Mouse (Mus musculus) right cerebral cortex, adult 18-20 months (tissue): ENCODE data around the gene Ttc30a2.
A peak's percentile ranks its signal among the peaks of the same experiment; 100 is the strongest.
"Not testable (repeated sequence)": the region's sequence is repeated elsewhere in the genome, so short reads cannot be mapped to it uniquely, and the experiment has no call there.

Source experiments
- DNase-seq: peaks from one replicate; pipeline ENCODE4 v3.0.0; 2022; ENCODE audit warnings: mixed read lengths

The Ttc30a2 gene

GRCm38 (mm10) chr2:75980933-75981439, 3.0 kb upstream of the Ttc30a2 start:
- not testable (repeated sequence) for DNase-seq

DNA sequence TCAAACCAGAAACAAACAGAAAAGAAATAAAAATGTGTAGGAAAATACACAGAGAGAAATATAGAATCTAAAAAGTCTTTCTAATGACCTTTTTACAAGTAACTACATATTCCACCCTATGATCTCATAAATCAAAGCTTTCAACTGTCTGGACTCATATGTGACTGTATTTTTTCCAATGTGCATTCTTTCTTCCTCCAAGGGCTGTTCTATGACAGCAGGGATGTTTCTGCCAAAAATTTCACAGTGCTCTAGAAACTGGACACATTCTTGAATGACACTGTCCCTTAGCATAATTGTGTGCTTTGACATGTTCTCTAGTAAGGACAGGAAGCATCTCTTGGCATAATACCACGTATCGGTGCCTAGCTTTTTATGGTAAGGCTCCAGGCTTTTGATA, 1.9 kb downstream of the Ttc30a2 start:
- DNase-seq, result not testable (repeated sequence)

GRCm38 (mm10) chr2:75974131-75974530, 3.8 kb downstream of the Ttc30a2 start:
- no peak for DNase-seq

DNA sequence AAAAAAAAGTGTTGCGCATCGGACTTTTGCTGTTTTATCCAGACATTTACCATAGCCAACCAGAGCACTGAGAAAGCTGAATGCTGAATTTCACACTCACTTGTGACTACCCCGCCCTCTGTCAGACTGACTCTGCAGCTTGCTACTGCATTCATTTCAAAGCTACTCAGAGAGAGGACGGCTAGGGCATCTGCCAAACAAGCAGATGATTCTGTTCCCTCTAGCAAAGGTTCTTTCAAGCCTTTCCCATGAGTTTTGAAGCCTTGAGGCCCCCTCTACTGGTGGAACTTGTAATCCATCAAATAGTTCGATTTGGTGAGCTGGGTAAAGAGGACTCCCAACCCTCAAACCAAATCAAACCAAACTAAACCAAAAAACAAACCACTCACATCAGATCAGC, 13.0 kb downstream of the Ttc30a2 start:
- DNase-seq, result peak; percentile 78

GRCm38 (mm10) chr2:75964512-75964911, 13.5 kb downstream of the Ttc30a2 start:
- peak; percentile 51 for DNase-seq

GRCm38 (mm10) chr2:75964051-75964450, 13.9 kb downstream of the Ttc30a2 start:
- DNase-seq, result no peak

DNA sequence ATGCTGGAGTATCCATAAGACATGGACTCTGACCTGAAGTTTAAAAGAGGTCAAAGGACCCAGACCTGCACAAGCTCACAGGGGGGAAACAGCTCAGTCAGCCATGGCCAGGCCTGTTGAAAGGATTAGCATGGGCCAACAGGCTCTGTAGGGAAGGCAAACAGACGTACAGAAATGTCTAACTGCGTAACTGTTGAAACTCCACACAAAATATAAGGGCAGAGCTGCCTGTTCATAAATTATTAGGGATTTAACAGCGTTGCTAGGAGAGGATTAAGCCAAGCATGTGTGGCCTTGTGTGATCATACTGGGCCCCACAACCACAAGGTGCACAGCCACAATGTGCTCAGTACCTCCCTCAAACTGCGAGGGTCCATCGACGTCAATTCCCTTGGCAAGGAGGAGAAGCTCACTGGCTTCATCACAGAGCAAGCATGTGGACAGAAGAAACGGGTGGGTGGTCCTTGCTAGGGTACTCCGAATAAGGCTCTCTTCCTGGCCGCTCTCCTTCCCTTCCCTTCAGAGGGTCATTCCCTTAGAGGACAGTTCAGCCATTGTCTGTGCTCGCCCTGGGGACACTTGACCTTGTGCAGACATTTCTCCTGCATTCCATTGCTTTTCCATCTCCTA, 14.6 kb downstream of the Ttc30a2 start:
- no peak for DNase-seq

GRCm38 (mm10) chr2:75960366-75961330, 17.3 kb downstream of the Ttc30a2 start:
- peak; percentile 21 for DNase-seq

- no peak for DNase-seq
These were observed 18.1 kb downstream of the Ttc30a2 start for GRCm38 (mm10) chr2:75959850-75960365.

- no peak for DNase-seq
These were observed 18.7 kb downstream of the Ttc30a2 start for GRCm38 (mm10) chr2:75959183-75959849.

DNA sequence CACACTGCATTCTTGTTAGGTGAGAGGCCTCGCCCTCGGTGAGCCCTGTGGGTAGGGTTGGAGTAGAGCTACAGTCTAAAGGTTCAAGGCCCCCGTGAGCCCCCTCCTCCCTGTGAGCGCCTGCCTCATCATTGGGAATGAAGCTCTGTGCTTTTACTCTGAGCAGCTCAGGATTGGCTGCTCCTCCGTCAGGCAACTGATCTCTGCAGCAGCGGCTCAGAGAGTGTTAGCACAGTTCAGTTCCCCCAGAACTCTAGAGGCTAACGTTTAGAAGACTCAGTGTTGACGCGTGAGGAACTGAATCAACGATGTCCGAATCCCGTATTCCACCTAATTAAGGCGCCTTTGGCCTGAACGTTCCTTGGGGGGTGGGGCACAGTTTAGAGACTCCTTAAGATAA, 22.3 kb downstream of the Ttc30a2 start:
- no peak for DNase-seq

- no peak for DNase-seq
These were observed 24.6 kb downstream of the Ttc30a2 start for GRCm38 (mm10) chr2:75953320-75953719.

- DNase-seq, result no peak
These were observed 27.3 kb downstream of the Ttc30a2 start for GRCm38 (mm10) chr2:75950685-75951084.

- peak; percentile 74 for DNase-seq
These were observed 39.6 kb downstream of the Ttc30a2 start, which contains the start of gene Ttc30b for GRCm38 (mm10) chr2:75938117-75939063. Gene Ttc30b, minus strand, starts transcription at chr2:75938585.

DNA sequence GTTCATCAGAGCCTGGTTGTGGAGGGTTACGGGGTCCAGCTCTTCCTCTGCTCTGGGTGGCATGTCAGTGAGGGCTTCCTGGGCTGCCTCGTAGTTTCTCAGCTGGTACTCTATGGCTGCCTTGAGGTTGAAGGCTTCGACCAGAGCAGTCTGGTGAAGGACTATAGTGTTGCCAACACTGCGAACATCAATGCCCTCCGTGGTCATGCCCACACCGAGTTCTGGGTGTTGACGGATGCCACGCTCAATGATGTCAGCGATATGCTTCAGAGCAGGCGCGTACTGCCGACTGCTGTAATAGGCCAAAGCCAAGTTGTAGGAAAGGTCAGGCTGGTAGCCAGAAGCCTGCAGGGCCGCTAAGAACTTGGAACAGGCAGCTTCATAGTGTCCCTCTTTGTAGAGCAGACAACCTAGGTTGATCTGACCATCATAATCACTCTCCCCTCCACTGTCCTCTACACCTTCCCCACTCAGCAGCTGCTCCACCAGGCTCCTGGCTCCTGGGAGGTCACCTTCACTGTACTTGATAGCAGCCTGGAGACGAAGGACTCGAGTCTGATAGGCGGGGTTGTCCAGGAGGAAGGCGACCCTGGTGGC, 40.4 kb downstream of the Ttc30a2 start:
- not testable (repeated sequence) for DNase-seq

- not testable (repeated sequence) for DNase-seq
These were observed 41.3 kb downstream of the Ttc30a2 start for GRCm38 (mm10) chr2:75936685-75937084.

GRCm38 (mm10) chr2:75933541-75933940, 44.4 kb downstream of the Ttc30a2 start:
- no peak for DNase-seq

DNA sequence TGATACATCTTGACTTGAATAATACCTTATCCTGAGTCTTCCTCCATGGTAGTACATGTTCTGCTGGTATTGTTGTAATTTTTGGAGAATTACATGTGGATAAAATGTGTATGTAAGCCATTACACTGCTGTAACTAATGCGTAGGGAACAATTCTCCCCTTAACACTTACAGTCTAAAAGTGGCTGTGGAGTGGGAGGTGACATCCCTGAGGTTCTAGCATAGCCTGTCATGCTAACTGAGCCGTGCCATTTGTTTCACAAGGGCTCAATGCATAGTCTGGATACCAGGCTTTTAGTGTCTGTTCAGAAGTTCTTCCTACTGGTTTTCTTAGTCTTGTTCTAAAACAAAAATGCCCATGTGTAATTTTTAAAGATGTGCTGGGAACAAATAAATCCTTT, 47.0 kb downstream of the Ttc30a2 start:
- peak; percentile 65 for DNase-seq

DNA sequence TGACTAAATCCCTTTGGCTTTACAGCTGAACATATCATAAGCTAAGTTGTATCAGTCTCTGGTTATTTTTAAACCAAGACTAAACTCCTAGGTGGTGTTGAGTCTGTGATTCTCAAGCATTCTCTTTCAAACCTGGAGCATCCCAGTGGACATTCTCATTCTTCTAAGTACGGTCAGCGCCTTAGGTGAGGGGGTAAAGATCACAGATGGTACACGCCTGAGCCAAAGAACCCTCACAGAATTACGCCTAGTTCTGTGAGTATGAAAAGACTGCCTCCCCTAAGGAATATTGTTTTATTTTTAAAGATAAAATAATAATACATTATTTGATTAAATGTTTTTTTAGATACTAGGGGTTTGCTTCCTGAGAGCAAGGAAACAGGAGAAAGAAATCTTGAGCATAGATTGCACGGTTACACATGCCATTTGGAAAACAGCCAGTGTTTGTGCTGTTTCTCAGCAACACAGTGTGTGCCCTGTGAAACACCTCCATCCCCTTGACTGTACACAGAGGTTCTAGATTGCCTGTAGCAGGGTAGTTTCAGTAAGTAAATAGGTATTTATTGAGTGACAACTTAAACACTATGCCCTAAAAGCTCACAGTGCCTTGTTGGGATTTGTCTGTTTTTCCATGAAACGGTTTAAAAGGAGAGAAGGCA, 48.1 kb downstream of the Ttc30a2 start:
- DNase-seq, result no peak

- DNase-seq, result no peak
These were observed 48.8 kb downstream of the Ttc30a2 start for GRCm38 (mm10) chr2:75929141-75929540.

DNA sequence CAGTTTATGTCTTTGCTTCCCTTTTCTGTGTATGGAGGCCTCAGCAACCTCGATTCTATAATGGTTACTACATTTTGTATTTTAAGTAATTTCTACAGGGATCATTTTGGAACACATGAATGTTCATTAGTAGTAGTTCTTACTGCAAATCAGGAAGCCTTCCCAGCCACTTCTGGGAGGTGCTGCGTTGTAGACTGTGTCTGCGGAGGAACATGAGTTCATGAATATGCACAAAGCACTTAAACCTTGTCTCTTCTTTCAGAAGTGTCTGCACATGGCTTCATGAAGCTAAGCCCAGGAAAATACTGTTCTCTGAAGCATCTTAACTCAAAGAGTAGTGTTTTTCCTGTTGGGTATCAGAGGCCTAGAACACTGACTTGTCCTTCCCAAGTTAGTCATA, 50.0 kb downstream of the Ttc30a2 start:
- DNase-seq, result peak; percentile 9
